Mouse (Mus musculus): ENCODE measurements around the gene Rpl19. TPM values are rescaled to one million over a fixed set of nuclear protein-coding genes. Genes with fewer than 3 reads are reported as not detected.

Rpl19 gene
- total and polyA plus RNA-seq, 3 experiments, result 2,949 to 5,259 (median 3,446) TPM

GRCm38 (mm10) chr11:98000378-98001140, 26.0 kb upstream of the Rpl19 start (continued):
- TF ChIP-seq TBP (conservative IDR thresholded peaks at IDR 0.05; ENCODE audit: low read depth, low read length) (0 out of 2 replicates have a peak, but pooled peaks have one; percentile 56), MYC (IDR thresholded peaks at IDR 0.05; ENCODE audit: low read depth, low read length) (peak; percentile 73), SIN3A (IDR thresholded peaks at IDR 0.05; ENCODE audit: low read length) (peak; percentile 86), RCOR1 (conservative IDR thresholded peaks at IDR 0.05; ENCODE audit: low read depth, low read length) (0 out of 2 replicates have a peak, but pooled peaks have one; percentile 16)

DNA sequence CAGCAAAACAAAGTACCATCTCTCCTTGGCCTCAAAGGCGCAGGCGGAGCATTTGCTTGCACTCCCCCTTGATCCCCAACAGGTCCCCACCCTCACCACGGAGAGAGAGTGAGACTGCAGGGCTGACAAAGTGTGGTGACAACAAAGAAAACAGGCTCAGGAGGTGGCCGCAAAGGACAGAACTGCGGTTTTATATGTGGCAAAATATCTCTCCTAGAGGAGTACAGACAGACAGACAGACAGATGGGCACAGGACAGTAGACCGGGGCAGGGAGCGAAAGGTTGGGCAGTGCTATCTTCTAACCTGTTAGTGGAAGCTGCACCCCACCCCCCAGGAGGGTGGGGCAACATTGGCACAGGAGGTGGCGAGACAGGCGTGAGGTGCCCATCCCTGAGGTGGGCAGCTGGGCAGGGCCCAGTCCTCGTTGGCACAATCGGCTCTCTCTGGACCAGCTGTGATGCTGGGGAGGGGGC, 25.1 kb upstream of the Rpl19 start:
- Histone ChIP-seq H3K27ac (ENCODE audit: insufficient read depth, low read depth) (peak overlapping the region; percentile 5), H3K9me3 (replicated peaks; ENCODE audit: low read length) (peaks cover 3% of the 10 kb centered on the region), H3K4me3 (replicated peaks in 1 of 3; ENCODE audit: low read depth in 2 of 3, low read length in 2 of 3, poor library complexity in 1 of 3) (peak overlapping the region in 1 of 3 experiments; percentile 54), H3K27me3 (replicated peaks) (no peaks in the 10 kb centered on the region), H3K36me3 (replicated peaks in 1 of 2; ENCODE audit: control insufficient read depth in 1 of 2, insufficient read depth in 1 of 2, low read length in 1 of 2) (peaks cover 0 to 3% of the 10 kb centered on the region in 2 experiments), H3K4me2 (ENCODE audit: insufficient read depth, low read depth, poor library complexity, severe bottlenecking) (peak overlapping the region; percentile 69; the same call in 1 of the 2 replicates), H3K4me1 (ENCODE audit: control insufficient read depth in 1 of 2, insufficient read depth in 2 of 2) (peaks cover 41 to 75% of the 10 kb centered on the region in 2 experiments), H3K79me2 (replicated peaks; ENCODE audit: control insufficient read depth, extremely low read depth, insufficient read depth, poor library complexity, severe bottlenecking) (no peaks in the 10 kb centered on the region), H3K9ac (ENCODE audit: insufficient read depth, low read depth) (no peak overlapping the region)
- TF ChIP-seq MAZ (IDR thresholded peaks at IDR 0.05; ENCODE audit: low read depth, low read length), result peak; percentile 63; the same call in 1 of the 2 replicates
- TF ChIP-seq ETS1 (conservative IDR thresholded peaks at IDR 0.05; ENCODE audit: low read depth, low read length), result 0 out of 2 replicates have a peak, but pooled peaks have one; percentile 6
- TF ChIP-seq NRF1 (IDR thresholded peaks at IDR 0.05; ENCODE audit: low read depth, low read length), result 0 out of 2 replicates have a peak, but pooled peaks have one; percentile 3
- TF ChIP-seq ELF1 (IDR thresholded peaks at IDR 0.05; ENCODE audit: low read depth, low read length), result no peak
- TF ChIP-seq SIN3A (IDR thresholded peaks at IDR 0.05; ENCODE audit: low read length), result peak; percentile 45
- in situ Hi-C loops (cut with MboI; ENCODE audit: low pct_ligation_motif_present, low pct_unique_long_range_greater_than_20kb, low sequenced_read_pairs) (no loop called here), dilution Hi-C loops (cut with MboI; ENCODE audit: extremely low pct_ligation_motif_present, extremely low pct_unique_long_range_greater_than_20kb, low sequenced_read_pairs) (no loop called here)
- peak; percentile 45 for DNase-seq (ENCODE audit: extremely low read depth)

GRCm38 (mm10) chr11:98001986-98002385, 24.5 kb upstream of the Rpl19 start:
- dilution Hi-C loops (cut with MboI; ENCODE audit: extremely low pct_ligation_motif_present, extremely low pct_unique_long_range_greater_than_20kb, low sequenced_read_pairs) (no loop called here), in situ Hi-C loops (cut with MboI; ENCODE audit: low pct_ligation_motif_present, low pct_unique_long_range_greater_than_20kb, low sequenced_read_pairs) (no loop called here)
- peak; percentile 3; the same call in 1 of the 2 replicates for TF ChIP-seq BHLHE40 (IDR thresholded peaks at IDR 0.05; ENCODE audit: low read depth, low read length)
- TF ChIP-seq IRF4 (IDR thresholded peaks at IDR 0.05; ENCODE audit: low read depth, low read length), result 0 out of 2 replicates have a peak, but pooled peaks have one; percentile 10
- TF ChIP-seq TCF12 (IDR thresholded peaks at IDR 0.05; ENCODE audit: low read depth, low read length), result peak; percentile 39; the same call in 1 of the 2 replicates
- no peak for TF ChIP-seq UBTF (IDR thresholded peaks at IDR 0.05; ENCODE audit: low read depth, low read length)
- no peak for TF ChIP-seq POLR2A (IDR thresholded peaks at IDR 0.05; ENCODE audit: low read depth, low read length)
- TF ChIP-seq ZNF384 (IDR thresholded peaks at IDR 0.05; ENCODE audit: low read depth, low read length), result peak; percentile 42
- no peak for TF ChIP-seq JUND (conservative IDR thresholded peaks at IDR 0.05; ENCODE audit: low read depth, low read length)
- peak; percentile 11; the same call in 1 of the 2 replicates for TF ChIP-seq CHD2 (IDR thresholded peaks at IDR 0.05; ENCODE audit: low read length)
- no peak for TF ChIP-seq NELFE (IDR thresholded peaks at IDR 0.05; ENCODE audit: low read depth, low read length)
- peak; percentile 10; the same call in 1 of the 2 replicates for TF ChIP-seq MEF2A (IDR thresholded peaks at IDR 0.05; ENCODE audit: borderline replicate concordance, low read depth, low read length)
- TF ChIP-seq MAFK (IDR thresholded peaks at IDR 0.05; ENCODE audit: insufficient replicate concordance, low read length), result no peak
- TF ChIP-seq ETS1 (conservative IDR thresholded peaks at IDR 0.05; ENCODE audit: low read depth, low read length), result peak; percentile 19; the same call in 1 of the 2 replicates
- Histone ChIP-seq H3K4me1 (ENCODE audit: control insufficient read depth in 1 of 2, insufficient read depth in 2 of 2) (peaks cover 37 to 69% of the 10 kb centered on the region in 2 experiments), H3K4me3 (replicated peaks in 1 of 3; ENCODE audit: low read depth in 2 of 3, low read length in 2 of 3, poor library complexity in 1 of 3) (peak overlapping the region in 2 of 3 experiments; percentile 48 to 54), H3K27ac (ENCODE audit: insufficient read depth, low read depth) (no peak overlapping the region), H3K9ac (ENCODE audit: insufficient read depth, low read depth) (peak overlapping the region; percentile 40), H3K36me3 (replicated peaks in 1 of 2; ENCODE audit: control insufficient read depth in 1 of 2, insufficient read depth in 1 of 2, low read length in 1 of 2) (peaks cover 0 to 3% of the 10 kb centered on the region in 2 experiments), H3K27me3 (replicated peaks) (no peaks in the 10 kb centered on the region), H3K79me2 (replicated peaks; ENCODE audit: control insufficient read depth, extremely low read depth, insufficient read depth, poor library complexity, severe bottlenecking) (no peaks in the 10 kb centered on the region), H3K4me2 (ENCODE audit: insufficient read depth, low read depth, poor library complexity, severe bottlenecking) (peak overlapping the region; percentile 73), H3K9me3 (replicated peaks; ENCODE audit: low read length) (peaks cover 6% of the 10 kb centered on the region)
- DNase-seq (ENCODE audit: extremely low read depth), result peak; percentile 30

Data from CH12.LX (cell line).